Mouse (Mus musculus) embryo, embryonic 11.5 days (tissue): ENCODE results near the gene Olfr314.
"Not testable (repeated sequence)": the region's sequence is repeated elsewhere in the genome, so short reads cannot be mapped to it uniquely, and the experiment has no call there.

ENCODE experiments used
- DNase-seq: peaks from one replicate; pipeline ENCODE4 v3.0.0-alpha.2; 2012; ENCODE audit warnings: low read depth, low spot score

The Olfr314 gene

DNA sequence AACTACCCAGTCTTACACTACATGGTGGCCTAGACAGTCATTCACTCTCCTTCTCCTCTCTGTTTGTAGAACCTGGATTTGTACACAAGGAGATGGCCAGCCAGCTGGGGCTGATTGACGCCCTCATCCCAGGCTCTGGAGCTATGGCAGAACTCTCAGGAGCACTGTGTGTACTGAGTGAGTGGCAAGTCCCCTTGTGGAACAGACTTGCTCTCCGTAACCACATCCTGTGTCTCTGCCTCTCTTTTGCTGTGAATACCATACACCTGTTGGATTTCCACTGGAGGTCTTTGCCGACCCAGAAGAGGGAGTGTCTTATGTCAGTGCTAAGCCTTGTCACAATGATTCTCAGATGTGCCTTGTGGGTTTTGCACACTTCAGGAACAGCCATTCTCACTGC lies 49.8 kb downstream of the Olfr314 start:
- not testable (repeated sequence) for DNase-seq
